Mouse (Mus musculus): ENCODE results near the gene Rnf180. TPM values are rescaled to one million over a fixed set of nuclear protein-coding genes. Genes with fewer than 3 reads are reported as not detected.

Gene Rnf180
- polyA plus RNA-seq, 1 experiment from 2014 or later: 11.3 TPM

DNA sequence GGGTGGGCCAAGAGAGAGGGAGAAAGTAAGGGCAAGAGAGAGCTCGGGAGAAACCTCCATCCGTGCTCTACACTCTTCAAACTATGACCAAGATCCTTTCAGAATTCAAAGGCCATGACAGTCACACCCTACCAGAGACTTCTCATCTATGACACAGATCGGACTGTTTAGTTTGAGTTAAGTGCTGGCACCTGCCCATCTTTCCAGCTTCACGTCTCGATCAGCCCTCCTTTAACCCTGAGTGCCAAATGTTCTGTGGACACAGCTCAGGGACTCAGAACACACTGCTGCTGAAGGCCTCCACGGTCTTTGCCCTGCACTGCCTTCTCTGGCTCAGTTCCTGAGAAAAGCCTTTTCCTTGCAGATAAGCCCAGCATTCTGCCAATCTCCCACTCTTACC is 27.2 kb downstream of the Rnf180 start:
- Histone ChIP-seq H3K27ac (ENCODE audit: low read depth, low read length) (no peak overlapping the region), H3K4me2 (ENCODE audit: low read depth, low read length, severe bottlenecking) (no peak overlapping the region), H3K9ac (ENCODE audit: low read length) (no peak overlapping the region), H3K9me3 (ENCODE audit: control insufficient read depth, low read length) (peaks cover 2% of the 10 kb centered on the region), H3K27me3 (ENCODE audit: control insufficient read depth, insufficient read depth, low read length) (no peaks in the 10 kb centered on the region), H3K4me3 (ENCODE audit: low read depth, low read length) (no peak overlapping the region), H3K36me3 (ENCODE audit: control insufficient read depth, insufficient read depth, low read length) (no peaks in the 10 kb centered on the region), H3K4me1 (replicated peaks; ENCODE audit: control insufficient read depth, insufficient read depth, low read length) (no peaks in the 10 kb centered on the region)
- no peak; the same call in 1 of the 2 replicates for ATAC-seq (replicated peaks; ENCODE audit: low FRiP score)
- 85% methylated on average over 6 of the region's 6 CpGs for WGBS
- DNase-seq (ENCODE audit: low spot score): no peak

DNA sequence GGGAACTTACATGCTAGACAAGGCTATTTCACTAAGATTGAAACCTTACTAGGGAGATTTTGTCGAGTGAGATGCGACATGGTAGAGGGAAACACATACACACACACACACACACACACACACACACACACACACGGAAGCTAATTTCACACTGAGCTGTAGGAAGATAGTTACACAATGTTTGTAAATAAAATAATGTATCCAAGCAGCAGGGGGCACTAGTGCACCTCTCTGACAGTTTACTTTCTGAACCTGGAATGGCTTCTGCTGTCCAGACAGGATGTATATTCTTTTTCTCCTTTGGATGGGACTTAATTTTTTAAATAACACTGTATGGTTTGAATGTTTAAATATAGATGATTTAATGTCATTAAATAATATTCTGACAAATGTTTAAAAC is 27.9 kb downstream of the Rnf180 start:
- Histone ChIP-seq H3K4me2 (ENCODE audit: low read depth, low read length, severe bottlenecking) (no peak overlapping the region), H3K27ac (ENCODE audit: low read depth, low read length) (no peak overlapping the region), H3K9me3 (ENCODE audit: control insufficient read depth, low read length) (no peaks in the 10 kb centered on the region), H3K9ac (ENCODE audit: low read length) (no peak overlapping the region), H3K4me1 (replicated peaks; ENCODE audit: control insufficient read depth, insufficient read depth, low read length) (no peaks in the 10 kb centered on the region), H3K27me3 (ENCODE audit: control insufficient read depth, insufficient read depth, low read length) (no peaks in the 10 kb centered on the region), H3K4me3 (ENCODE audit: low read depth, low read length) (no peak overlapping the region), H3K36me3 (ENCODE audit: control insufficient read depth, insufficient read depth, low read length) (no peaks in the 10 kb centered on the region)
- DNase-seq (ENCODE audit: low spot score) (no peak), ATAC-seq (replicated peaks; ENCODE audit: low FRiP score) (peak; percentile 69; the same call in 1 of the 2 replicates)
- WGBS: 59% methylated on average over 3 of the region's 3 CpGs

GRCm38 (mm10) chr13:105256757-105257433 is 37.7 kb downstream of the Rnf180 start:
- no peak overlapping the region for H3K9ac ChIP-seq (ENCODE audit: low read length)
- no peaks in the 10 kb centered on the region; the same call in 1 of the 2 replicates for H3K4me1 ChIP-seq (replicated peaks; ENCODE audit: control insufficient read depth, insufficient read depth, low read length)
- WGBS: 24% methylated on average over 4 of the region's 4 CpGs
- H3K4me2 ChIP-seq (ENCODE audit: low read depth, low read length, severe bottlenecking): no peak overlapping the region
- H3K9me3 ChIP-seq (ENCODE audit: control insufficient read depth, low read length): no peaks in the 10 kb centered on the region
- no peak overlapping the region for H3K4me3 ChIP-seq (ENCODE audit: low read depth, low read length)
- H3K27ac ChIP-seq (ENCODE audit: low read depth, low read length): peak overlapping the region; percentile 43
- ATAC-seq (replicated peaks; ENCODE audit: low FRiP score): peak; percentile 89
- no peaks in the 10 kb centered on the region for H3K36me3 ChIP-seq (ENCODE audit: control insufficient read depth, insufficient read depth, low read length)
- no peak for DNase-seq (ENCODE audit: low spot score)
- no peaks in the 10 kb centered on the region for H3K27me3 ChIP-seq (ENCODE audit: control insufficient read depth, insufficient read depth, low read length)

- DNase-seq (ENCODE audit: low spot score) (no peak), ATAC-seq (replicated peaks; ENCODE audit: low FRiP score) (peak; percentile 34)
- H3K9ac ChIP-seq (ENCODE audit: low read length): no peak overlapping the region
- 37% methylated on average over 4 of the region's 4 CpGs for WGBS
- no peaks in the 10 kb centered on the region for H3K36me3 ChIP-seq (ENCODE audit: control insufficient read depth, insufficient read depth, low read length)
- no peak overlapping the region for H3K4me2 ChIP-seq (ENCODE audit: low read depth, low read length, severe bottlenecking)
- no peak overlapping the region for H3K4me3 ChIP-seq (ENCODE audit: low read depth, low read length)
- peak overlapping the region; percentile 60 for H3K27ac ChIP-seq (ENCODE audit: low read depth, low read length)
- no peaks in the 10 kb centered on the region for H3K27me3 ChIP-seq (ENCODE audit: control insufficient read depth, insufficient read depth, low read length)
- H3K9me3 ChIP-seq (ENCODE audit: control insufficient read depth, low read length): no peaks in the 10 kb centered on the region
- peaks cover 5% of the 10 kb centered on the region; the same call in 1 of the 2 replicates for H3K4me1 ChIP-seq (replicated peaks; ENCODE audit: control insufficient read depth, insufficient read depth, low read length)
Measured at GRCm38 (mm10) chr13:105250767-105251166, 43.8 kb downstream of the Rnf180 start.

DNA sequence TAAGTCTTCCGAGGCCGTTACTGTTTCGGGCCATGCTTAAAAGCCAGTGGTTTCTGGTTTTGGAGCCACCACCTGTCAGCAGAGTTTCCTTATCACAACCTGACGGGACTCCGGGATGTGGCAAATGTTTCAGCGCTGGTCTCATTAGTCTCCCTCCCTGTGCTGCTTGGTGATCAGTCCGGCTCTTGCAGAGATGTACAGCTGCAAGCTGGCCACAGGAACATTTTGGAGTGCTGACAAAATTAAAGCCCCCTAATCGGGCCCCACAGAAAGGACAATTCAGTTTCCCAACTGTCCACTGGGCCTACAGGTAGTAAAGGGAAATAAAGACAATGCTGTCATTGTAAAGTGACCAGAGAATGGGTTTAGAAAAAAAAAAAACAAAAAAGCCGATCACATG is 44.4 kb downstream of the Rnf180 start:
- Histone ChIP-seq H3K27me3 (ENCODE audit: control insufficient read depth, insufficient read depth, low read length) (no peaks in the 10 kb centered on the region), H3K9me3 (ENCODE audit: control insufficient read depth, low read length) (no peaks in the 10 kb centered on the region), H3K27ac (ENCODE audit: low read depth, low read length) (peak overlapping the region; percentile 60), H3K4me1 (replicated peaks; ENCODE audit: control insufficient read depth, insufficient read depth, low read length) (peaks cover 5% of the 10 kb centered on the region; the same call in 1 of the 2 replicates), H3K9ac (ENCODE audit: low read length) (no peak overlapping the region; the same call in 1 of the 2 replicates), H3K36me3 (ENCODE audit: control insufficient read depth, insufficient read depth, low read length) (no peaks in the 10 kb centered on the region), H3K4me3 (ENCODE audit: low read depth, low read length) (no peak overlapping the region), H3K4me2 (ENCODE audit: low read depth, low read length, severe bottlenecking) (peak overlapping the region; percentile 11; the same call in 1 of the 2 replicates)
- ATAC-seq (replicated peaks; ENCODE audit: low FRiP score) (peak; percentile 40), DNase-seq (ENCODE audit: low spot score) (no peak)
- WGBS: 55% methylated on average over 9 of the region's 9 CpGs

DNA sequence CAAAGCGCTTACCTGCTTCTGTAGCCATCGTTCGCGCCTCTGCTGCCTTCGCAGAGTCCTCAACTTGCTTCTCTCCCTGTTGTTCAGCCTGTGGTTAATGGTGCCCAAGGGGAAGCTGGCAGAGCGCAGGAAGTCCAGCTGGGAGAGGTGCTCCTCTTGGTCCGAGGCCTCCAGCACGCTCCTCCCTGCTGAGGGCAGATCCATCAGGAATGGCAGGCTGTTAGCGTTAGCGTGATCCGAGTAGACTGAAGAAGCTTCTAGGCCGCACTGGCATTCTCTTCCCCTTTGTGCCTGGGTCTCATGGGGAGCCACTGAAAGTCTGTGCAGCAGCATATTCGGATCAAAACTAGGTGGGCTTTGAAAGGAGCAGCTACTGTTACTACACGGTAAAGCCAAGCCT is 45.0 kb downstream of the Rnf180 start:
- ATAC-seq (replicated peaks; ENCODE audit: low FRiP score): 0 out of 2 replicates have a peak, but pooled peaks have one; percentile 19
- Histone ChIP-seq H3K9me3 (ENCODE audit: control insufficient read depth, low read length) (no peaks in the 10 kb centered on the region), H3K4me3 (ENCODE audit: low read depth, low read length) (no peak overlapping the region), H3K36me3 (ENCODE audit: control insufficient read depth, insufficient read depth, low read length) (no peaks in the 10 kb centered on the region), H3K4me2 (ENCODE audit: low read depth, low read length, severe bottlenecking) (no peak overlapping the region), H3K27me3 (ENCODE audit: control insufficient read depth, insufficient read depth, low read length) (no peaks in the 10 kb centered on the region), H3K4me1 (replicated peaks; ENCODE audit: control insufficient read depth, insufficient read depth, low read length) (peaks cover 5% of the 10 kb centered on the region; the same call in 1 of the 2 replicates), H3K9ac (ENCODE audit: low read length) (no peak overlapping the region), H3K27ac (ENCODE audit: low read depth, low read length) (peak overlapping the region; percentile 60; the same call in 1 of the 2 replicates)
- no peak for DNase-seq (ENCODE audit: low spot score)
- 89% methylated on average over 14 of the region's 14 CpGs for WGBS

GRCm38 (mm10) chr13:105247691-105248090 is 46.9 kb downstream of the Rnf180 start:
- Histone ChIP-seq H3K36me3 (ENCODE audit: control insufficient read depth, insufficient read depth, low read length) (no peaks in the 10 kb centered on the region), H3K27ac (ENCODE audit: low read depth, low read length) (no peak overlapping the region), H3K9ac (ENCODE audit: low read length) (no peak overlapping the region), H3K4me3 (ENCODE audit: low read depth, low read length) (no peak overlapping the region), H3K27me3 (ENCODE audit: control insufficient read depth, insufficient read depth, low read length) (no peaks in the 10 kb centered on the region), H3K9me3 (ENCODE audit: control insufficient read depth, low read length) (no peaks in the 10 kb centered on the region), H3K4me2 (ENCODE audit: low read depth, low read length, severe bottlenecking) (no peak overlapping the region), H3K4me1 (replicated peaks; ENCODE audit: control insufficient read depth, insufficient read depth, low read length) (peaks cover 5% of the 10 kb centered on the region; the same call in 1 of the 2 replicates)
- DNase-seq (ENCODE audit: low spot score) (no peak), ATAC-seq (replicated peaks; ENCODE audit: low FRiP score) (no peak)
- 94% methylated on average over 6 of the region's 6 CpGs for WGBS

GRCm38 (mm10) chr13:105240810-105241209 is 53.8 kb downstream of the Rnf180 start:
- H3K36me3 ChIP-seq (ENCODE audit: control insufficient read depth, insufficient read depth, low read length): no peaks in the 10 kb centered on the region
- H3K4me1 ChIP-seq (replicated peaks; ENCODE audit: control insufficient read depth, insufficient read depth, low read length): no peaks in the 10 kb centered on the region
- DNase-seq (ENCODE audit: low spot score) (no peak), ATAC-seq (replicated peaks; ENCODE audit: low FRiP score) (no peak)
- H3K4me3 ChIP-seq (ENCODE audit: low read depth, low read length): no peak overlapping the region
- no peak overlapping the region for H3K9ac ChIP-seq (ENCODE audit: low read length)
- WGBS: 79% methylated on average over 2 of the region's 2 CpGs
- H3K9me3 ChIP-seq (ENCODE audit: control insufficient read depth, low read length): no peaks in the 10 kb centered on the region
- H3K27ac ChIP-seq (ENCODE audit: low read depth, low read length): no peak overlapping the region
- no peaks in the 10 kb centered on the region for H3K27me3 ChIP-seq (ENCODE audit: control insufficient read depth, insufficient read depth, low read length)
- no peak overlapping the region for H3K4me2 ChIP-seq (ENCODE audit: low read depth, low read length, severe bottlenecking)

DNA sequence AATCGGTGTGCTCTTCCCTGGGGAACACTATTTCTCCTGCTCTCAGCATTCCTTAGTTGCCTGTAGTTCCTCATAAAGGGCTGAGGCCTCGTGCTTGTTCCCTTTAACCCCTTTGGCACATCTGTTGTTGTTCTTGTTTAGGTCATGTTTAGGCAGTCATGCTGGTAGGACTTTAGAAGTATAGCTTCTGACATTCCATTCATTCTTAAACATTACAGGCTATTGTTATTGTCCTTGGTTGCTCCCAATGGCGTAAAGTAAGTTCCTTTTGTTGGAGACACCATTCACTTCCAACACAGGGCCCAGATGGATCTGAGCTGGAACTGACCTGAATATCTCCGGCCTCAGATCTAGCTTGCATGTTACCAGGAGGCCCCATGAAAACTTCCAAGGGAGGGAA is 67.5 kb downstream of the Rnf180 start:
- DNase-seq (ENCODE audit: low spot score) (no peak), ATAC-seq (replicated peaks; ENCODE audit: low FRiP score) (no peak)
- Histone ChIP-seq H3K4me2 (ENCODE audit: low read depth, low read length, severe bottlenecking) (no peak overlapping the region), H3K27ac (ENCODE audit: low read depth, low read length) (no peak overlapping the region), H3K4me3 (ENCODE audit: low read depth, low read length) (no peak overlapping the region), H3K36me3 (ENCODE audit: control insufficient read depth, insufficient read depth, low read length) (no peaks in the 10 kb centered on the region), H3K9ac (ENCODE audit: low read length) (no peak overlapping the region), H3K27me3 (ENCODE audit: control insufficient read depth, insufficient read depth, low read length) (no peaks in the 10 kb centered on the region), H3K4me1 (replicated peaks; ENCODE audit: control insufficient read depth, insufficient read depth, low read length) (no peaks in the 10 kb centered on the region), H3K9me3 (ENCODE audit: control insufficient read depth, low read length) (no peaks in the 10 kb centered on the region)
- WGBS: 64% methylated on average over 4 of the region's 4 CpGs
